Mouse (Mus musculus) olfactory bulb, adult 2 months (tissue): ENCODE data around the gene Gabra6.

ENCODE experiments used
- CTCF ChIP-seq: fragments of 200-500 bp; IDR thresholded peaks from 2 replicates; pipeline ENCODE4 v1.5.1; 2012; ENCODE audit warnings: low read depth, mild to moderate bottlenecking, low read length, moderate library complexity; ENCODE audit not compliant: insufficient read depth
- POLR2A ChIP-seq: fragments of 200-500 bp; IDR thresholded peaks from 2 replicates; pipeline ENCODE4 v1.6.1; 2012; ENCODE audit warnings: mild to moderate bottlenecking, low read depth, low read length, moderate library complexity; ENCODE audit not compliant: insufficient read depth

GRCm38 (mm10) chr11:42309086-42309485 is 11.8 kb downstream of the Gabra6 start:
- TF ChIP-seq CTCF (no peak), POLR2A (no peak)
